Mouse (Mus musculus) fibroblast of lung, adult 2 months (primary cell): ENCODE results near the gene Rad9b.
A peak's percentile ranks its signal among the peaks of the same experiment; 100 is the strongest.

ENCODE experiments used
- DNase-seq: peaks from one replicate; pipeline ENCODE4 v3.0.0-alpha.2; 2011; ENCODE audit warnings: low read depth

The Rad9b gene

GRCm38 (mm10) chr5:122353807-122354491 is at the start of gene Rad9b, which contains the start of gene Vps29:
Gene Rad9b, minus strand, starts transcription at chr5:122354233.
Gene Vps29, plus strand, starts transcription at chr5:122354369.
- peak; percentile 97 for DNase-seq

DNA sequence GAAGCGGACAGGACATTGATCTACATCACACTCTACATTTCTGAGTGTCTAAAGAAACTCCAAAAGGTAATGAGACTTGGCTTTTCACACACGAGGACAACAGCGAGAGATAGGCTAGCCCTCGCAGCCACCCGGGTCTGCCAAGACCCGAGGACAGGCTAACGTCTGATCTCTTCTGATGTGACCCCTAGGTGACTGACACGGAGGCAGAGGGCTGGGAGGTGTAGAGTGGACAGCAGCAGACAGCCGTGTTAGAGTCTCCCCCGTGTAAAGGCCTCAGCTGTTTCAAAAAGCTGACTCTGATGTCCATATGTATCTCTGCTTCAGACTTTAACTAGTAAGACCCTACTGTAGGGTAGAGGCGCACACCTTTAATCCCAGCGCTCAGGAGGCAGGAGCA is 49.3 kb upstream of the Rad9b start:
- no peak for DNase-seq

DNA sequence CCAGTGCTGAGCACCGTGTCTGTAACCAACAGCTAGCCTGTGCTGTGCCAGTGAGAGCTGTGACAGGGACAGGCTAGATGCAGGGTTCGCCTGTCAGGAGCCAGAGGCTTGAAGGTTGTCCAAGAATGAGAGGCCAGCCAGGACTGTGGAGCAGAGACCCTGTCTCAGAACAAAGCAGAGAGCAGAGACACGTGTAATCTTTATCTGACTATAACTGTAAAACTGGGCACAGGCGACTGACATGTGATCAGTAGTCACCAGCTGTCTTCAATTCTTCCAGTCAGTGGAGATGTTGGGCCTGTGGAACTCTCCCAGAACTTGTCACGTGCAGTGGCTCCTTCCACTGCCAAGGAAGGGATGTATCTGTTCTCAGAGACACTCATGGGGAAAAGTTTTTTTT is 48.7 kb upstream of the Rad9b start:
- no peak for DNase-seq

GRCm38 (mm10) chr5:122402160-122402559 is 48.1 kb upstream of the Rad9b start:
- DNase-seq = no peak

- DNase-seq = no peak
Measured at GRCm38 (mm10) chr5:122401303-122401640, 47.2 kb upstream of the Rad9b start.

GRCm38 (mm10) chr5:122400628-122401302 is 46.7 kb upstream of the Rad9b start:
- no peak for DNase-seq

DNA sequence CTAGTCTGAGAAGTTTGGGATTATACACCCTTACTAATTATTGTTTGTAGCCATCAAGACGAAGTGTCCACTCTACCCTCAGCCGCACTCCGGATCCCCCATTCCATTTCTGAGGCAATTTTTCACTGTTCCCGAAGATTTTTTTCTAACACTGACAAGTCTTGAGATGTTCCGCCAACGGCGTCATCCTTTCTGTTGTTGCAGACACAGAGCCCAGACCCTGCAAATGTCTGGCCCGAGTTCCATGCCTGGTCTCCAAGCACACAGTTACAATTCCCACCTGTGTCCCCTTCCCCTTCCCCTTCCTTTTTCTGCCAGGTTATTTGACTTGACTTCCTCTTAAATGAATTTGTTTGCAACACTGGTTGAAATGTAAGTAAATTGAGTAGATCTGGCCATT is 45.8 kb upstream of the Rad9b start:
- DNase-seq = no peak

- no peak for DNase-seq
Measured at GRCm38 (mm10) chr5:122397495-122397894, 43.5 kb upstream of the Rad9b start.

- no peak for DNase-seq
Measured at GRCm38 (mm10) chr5:122396791-122397190, 42.8 kb upstream of the Rad9b start.

DNA sequence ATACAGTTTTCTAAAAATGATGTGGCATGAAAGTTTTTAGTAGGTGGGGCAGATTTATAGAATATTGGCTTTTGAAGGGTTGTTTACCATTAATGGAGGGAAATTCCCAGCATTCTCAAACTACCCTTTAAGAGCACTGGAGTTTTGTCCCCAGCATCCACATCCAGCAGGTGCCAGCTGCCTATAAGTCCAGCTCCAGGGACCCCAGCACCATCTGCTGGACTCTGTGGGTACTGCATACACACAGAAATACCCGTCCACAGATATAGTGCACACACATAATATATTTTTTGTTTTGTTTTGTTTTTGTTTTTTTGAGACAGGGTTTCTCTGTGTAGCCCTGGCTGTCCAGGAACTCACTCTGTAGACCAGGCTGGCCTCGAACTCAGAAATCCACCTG is 39.9 kb upstream of the Rad9b start:
- peak; percentile 34 for DNase-seq

DNA sequence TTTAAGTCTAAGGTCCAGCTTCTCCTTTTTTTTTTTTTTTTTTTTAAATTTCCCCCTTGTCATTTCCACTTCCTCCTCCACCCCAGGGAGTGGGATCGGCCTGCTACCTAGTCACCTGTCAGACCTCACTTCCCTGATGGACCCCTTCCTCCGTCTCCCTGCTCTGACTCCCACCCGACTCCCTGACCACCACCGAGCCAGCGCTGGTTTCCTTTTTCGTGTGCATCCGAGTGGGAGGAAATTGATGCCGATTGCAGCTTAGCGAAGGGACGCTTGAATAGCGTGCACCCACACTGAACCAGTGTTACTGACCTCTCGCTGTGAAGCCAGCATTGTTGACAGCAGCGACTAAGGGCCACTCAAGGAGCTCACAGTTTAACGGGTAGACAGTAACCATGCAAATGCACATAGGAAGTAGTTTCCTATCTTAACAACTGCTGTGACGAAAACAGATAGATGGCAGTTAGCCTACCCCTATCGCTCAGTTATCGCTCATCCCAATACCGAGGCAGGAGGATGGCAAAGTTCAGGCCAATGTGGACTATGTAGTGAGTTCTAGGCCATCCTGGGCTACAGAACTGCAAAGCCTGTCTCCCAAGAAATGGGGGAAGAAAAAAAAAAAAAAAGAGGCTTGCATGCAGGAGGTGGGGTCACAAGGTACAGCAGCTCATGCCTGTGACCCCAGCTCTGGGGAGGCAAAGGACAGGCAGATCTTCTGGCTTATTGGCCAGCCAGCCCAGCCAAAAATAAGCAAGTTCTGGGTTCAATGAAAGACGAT is 38.4 kb upstream of the Rad9b start:
- DNase-seq = no peak

DNA sequence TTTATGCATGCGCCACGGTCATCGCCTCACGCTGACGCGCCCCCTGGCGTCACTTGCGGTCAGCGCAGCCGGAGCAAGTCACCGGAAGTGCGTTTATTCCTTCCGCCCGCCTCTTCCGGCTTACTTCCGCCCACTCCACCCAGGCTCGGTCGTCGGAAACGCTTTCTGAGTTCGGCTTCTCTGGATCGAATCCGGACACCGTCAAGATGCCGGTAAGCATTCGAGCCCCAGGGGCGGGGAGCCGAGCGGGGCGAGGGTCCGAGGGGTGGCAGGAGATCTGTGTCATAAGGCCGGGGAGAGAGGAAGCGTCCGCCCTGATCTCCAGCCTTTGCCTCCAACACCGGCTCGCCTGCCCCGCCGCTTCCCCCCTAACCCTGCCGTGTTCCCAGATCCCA is 37.8 kb upstream of the Rad9b start, which contains the start of gene Arpc3:
TSS of gene Arpc3 (plus strand) at position 93 of the 395 bp plus-strand sequence.
- DNase-seq = peak; percentile 77

DNA sequence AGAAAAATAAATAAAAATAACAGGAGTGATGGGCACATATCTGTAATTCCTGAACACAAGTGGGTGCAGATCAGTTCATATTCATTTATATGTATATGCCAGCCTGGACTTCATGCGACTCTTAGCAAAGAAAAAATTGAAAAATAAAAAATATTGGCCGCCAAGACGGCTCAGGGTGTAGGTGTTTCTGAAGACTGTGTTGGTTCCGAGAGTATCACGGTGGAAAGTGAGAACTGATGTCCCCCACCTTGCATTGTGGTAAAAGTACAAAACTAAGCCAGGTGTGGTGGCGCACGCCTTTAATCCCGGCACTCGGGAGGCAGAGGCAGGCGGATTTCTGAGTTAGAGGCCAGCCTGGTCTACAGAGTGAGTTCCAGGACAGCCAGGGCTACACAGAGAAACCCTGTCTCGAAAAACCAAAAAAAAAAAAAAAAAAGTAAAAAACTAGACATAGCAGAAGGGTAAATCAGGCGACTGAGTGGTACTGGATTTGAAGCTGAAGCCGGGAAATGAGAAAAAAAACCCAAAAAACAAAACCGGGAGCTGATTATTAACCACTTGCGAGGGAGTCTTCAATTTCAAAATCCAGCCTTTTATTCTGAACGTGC is 37.2 kb upstream of the Rad9b start:
- DNase-seq = no peak

DNA sequence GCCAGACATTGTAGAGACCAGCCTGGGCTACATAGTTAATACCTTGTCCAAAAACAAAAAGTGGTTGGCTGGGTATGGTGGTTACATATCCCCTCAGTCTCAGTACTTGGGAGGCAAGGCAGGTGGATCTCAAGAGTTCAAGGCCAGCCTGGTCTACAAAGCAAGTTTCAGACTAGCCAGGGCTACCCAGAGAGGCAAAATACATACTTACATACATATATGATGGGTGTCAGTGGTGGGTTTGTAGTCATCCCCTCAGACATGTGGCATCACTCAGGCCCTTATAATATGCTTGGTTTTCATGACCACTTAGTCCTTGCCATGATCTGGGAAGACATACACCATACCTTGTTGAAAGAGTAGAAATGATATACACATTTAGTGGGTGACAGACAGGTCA is 36.6 kb upstream of the Rad9b start:
- no peak for DNase-seq

GRCm38 (mm10) chr5:122390006-122390405 is 36.0 kb upstream of the Rad9b start:
- no peak for DNase-seq

GRCm38 (mm10) chr5:122379374-122380155 is 25.5 kb upstream of the Rad9b start:
- DNase-seq = peak; percentile 46

GRCm38 (mm10) chr5:122378171-122378570 is 24.1 kb upstream of the Rad9b start:
- DNase-seq = no peak

DNA sequence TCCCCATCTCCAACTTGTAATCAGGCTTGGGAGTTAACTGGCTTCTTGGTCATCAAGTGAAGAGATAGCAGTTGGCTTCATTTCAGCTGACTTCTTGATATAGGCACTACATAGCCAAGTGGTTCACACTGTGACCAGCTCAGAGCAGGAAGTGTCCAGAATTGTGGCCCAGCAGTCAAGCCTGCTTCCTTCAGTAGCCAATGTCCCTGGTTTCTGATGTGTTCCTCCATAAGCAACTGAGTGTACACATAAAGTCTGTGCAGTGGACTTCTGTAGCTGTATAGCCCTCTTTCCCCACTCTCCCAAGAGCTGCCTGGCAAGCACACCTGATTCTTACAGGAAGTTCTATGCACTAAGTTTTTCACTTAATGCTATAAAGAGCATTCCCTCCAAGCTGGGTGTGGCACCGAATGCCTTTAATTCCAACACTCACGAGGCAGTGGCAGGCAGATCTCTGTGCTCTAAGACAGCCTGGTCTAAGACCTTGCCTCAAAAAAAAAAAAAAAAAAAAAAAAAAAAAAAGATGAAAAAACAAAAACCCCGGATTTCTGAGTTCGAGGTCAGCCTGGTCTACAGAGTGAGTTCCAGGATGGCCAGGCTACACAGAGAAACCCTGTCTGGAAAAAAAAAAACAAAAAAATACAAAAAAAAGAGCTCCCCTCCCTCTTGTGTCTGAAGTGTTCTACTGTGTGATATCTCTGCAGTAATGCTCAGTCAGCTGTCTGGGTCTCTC is 23.2 kb upstream of the Rad9b start:
- DNase-seq = no peak

- no peak for DNase-seq
Measured at GRCm38 (mm10) chr5:122372878-122373277, 18.8 kb upstream of the Rad9b start.

- DNase-seq = peak; percentile 98
Measured at GRCm38 (mm10) chr5:122372192-122372769, 18.2 kb upstream of the Rad9b start, which contains the start of gene Fam216a. Gene Fam216a, minus strand, starts transcription at chr5:122372364.
